Mouse (Mus musculus) frontal cortex, postnatal 25 days (tissue): ENCODE data around the gene Il6st.

Experiments
- DNase-seq, 2 experiments: peaks; one replicate each; pipeline ENCODE4 v3.0.0; 2022; ENCODE audit warnings: low spot score in 2 of 2

The Il6st gene

DNA sequence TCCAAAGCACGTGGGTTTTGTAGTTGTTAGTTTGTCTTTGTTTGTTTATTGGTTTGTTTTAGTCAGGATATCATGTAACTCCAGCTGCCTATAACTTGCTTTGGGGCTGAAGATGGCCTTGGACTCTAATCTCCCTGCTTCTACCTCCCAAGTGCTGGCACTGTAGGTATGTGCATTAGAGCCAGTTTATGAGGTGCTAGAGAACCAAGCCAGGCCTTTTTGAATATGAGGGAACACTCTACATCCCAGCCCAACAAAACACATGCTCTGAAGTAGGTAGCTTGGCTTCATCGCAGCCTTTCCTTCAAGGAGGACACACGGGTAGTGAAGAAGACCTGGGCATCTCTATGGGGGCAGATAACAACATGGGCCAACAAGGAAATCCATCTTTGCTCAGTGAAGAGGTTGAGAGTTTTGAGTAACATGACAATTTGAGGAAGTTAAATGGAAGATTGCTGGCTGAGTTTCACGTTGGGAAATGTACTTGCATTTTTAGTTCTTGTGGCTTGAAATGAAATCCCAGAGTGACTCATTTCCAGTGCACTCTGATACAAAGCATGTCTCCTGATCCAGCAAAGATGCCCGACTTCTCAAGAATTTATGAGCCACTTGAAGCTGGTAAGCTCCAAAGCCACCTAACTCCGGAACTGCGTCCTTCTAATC is 20.9 kb upstream of the Il6st start:
- no peak for DNase-seq

GRCm38 (mm10) chr13:112447108-112447665 is 16.7 kb upstream of the Il6st start:
- no peak for DNase-seq

GRCm38 (mm10) chr13:112450210-112450609 is 13.7 kb upstream of the Il6st start:
- DNase-seq = no peak

GRCm38 (mm10) chr13:112457366-112457765 is 6.5 kb upstream of the Il6st start:
- no peak for DNase-seq

- DNase-seq = no peak
Observed at GRCm38 (mm10) chr13:112458016-112458415, 5.9 kb upstream of the Il6st start.

GRCm38 (mm10) chr13:112458435-112459018 is 5.3 kb upstream of the Il6st start:
- DNase-seq = no peak

DNA sequence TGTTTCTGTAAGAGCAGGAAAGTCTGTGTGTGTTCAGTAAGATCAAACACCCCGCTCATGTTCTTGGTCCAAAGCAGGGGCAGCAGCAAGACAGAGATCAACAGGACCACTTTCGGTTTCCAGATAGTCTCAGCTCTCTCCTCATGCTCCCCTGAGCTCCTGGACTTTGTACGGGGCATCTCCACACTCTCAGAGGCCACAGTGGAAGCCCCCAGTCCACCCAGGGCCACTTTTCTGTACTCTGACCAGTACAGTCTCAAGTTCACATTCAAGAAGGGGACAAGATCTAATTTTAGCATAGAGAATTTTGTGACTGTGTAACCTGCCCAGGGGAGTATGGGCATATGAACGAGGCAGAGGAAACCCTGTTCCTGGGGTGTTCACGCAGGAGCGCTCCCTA is 3.9 kb upstream of the Il6st start:
- DNase-seq = no peak

- no peak for DNase-seq
Observed at GRCm38 (mm10) chr13:112462411-112462987, 1.4 kb upstream of the Il6st start.

GRCm38 (mm10) chr13:112463337-112463802 is 500 bp upstream of the Il6st start:
- DNase-seq = no peak

DNA sequence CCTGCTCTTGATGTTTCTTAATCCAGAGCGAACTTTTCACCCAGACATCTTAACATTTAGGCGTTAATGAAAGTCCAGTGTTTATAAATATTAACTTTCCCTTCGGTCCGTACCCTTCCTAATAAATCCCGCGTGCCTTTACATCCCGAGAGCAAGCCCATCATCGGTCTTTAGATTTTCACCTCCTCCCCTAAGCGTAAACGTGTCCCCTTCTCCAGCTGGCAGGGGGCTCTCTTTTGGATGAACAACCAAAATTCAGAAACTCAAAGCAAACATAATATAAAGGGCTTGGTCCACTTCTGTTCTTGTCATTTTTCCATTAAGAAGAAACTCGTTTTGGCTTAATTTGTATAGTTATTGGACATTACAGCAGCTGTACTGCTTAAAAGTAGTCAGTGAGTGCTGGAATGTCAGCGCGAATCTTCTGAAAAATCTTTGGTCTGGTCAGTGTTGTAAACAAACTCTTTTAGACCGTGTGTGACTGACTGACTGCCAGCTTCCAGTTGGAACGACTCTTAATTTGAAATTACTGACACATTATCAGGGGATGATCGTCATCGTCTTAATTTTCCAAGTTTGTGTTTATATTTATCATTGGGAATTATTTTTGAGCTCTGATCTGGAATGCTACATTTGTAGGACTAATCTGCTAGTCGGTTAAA is 887 bp downstream of the Il6st start:
- DNase-seq = no peak

DNA sequence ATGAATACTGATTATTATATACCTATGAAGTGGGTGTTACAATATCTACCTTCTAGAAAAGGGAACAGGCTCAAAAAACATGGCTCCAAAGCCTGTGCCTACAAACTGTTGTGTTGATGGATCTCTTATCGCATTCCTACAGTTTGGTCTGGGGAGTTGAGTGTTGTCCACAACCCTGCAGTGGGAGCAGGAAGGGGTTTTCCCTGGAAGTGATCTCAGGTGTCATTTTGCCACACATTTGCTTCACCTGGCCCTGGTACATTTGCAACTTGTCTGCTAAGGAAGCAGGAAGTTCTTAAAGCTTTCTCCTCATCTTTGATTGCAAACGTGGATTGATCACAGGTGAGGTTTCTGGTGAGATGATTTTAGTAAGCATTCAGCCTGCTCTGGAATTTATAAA is 1.7 kb downstream of the Il6st start:
- DNase-seq = no peak

DNA sequence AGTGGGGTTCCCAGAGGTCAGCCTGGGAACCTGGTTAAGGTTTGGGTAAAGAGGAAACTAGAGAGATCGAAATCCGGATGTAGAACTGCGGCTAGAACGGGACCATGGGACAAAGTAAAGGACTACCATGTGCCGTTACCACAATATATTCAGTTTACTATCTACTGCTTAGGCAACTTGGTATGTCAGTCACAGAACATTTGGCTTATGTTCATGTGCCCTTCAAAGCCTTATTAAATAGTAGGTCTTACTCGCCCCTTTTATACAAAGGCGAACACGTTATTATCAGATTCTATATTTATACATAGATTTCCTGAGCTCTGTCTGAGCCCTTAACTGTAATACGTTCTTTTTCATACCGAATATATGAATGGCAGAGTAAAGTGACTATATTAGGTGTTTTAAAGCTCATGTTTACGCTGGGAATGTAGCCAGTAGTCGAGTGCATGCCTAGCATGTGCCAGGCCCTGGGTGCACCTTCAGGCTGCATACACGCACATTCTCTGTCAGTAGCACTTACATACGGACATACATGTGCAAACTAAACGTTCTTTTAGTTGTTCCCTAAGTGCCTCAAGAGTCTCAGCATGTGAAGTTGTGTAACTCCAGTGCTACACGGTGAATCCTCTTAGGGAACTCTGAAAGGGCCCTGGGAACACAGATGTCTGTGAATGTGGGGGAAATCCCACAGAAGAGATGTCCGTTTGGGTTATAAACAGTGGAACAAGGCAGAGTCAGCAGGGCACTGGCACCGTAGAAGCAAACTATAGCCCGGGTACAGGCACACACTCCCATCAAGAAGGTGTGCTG is 2.5 kb downstream of the Il6st start:
- DNase-seq = no peak

GRCm38 (mm10) chr13:112466946-112467255 is 3.0 kb downstream of the Il6st start:
- DNase-seq = no peak

GRCm38 (mm10) chr13:112467384-112467783 is 3.5 kb downstream of the Il6st start:
- no peak for DNase-seq

DNA sequence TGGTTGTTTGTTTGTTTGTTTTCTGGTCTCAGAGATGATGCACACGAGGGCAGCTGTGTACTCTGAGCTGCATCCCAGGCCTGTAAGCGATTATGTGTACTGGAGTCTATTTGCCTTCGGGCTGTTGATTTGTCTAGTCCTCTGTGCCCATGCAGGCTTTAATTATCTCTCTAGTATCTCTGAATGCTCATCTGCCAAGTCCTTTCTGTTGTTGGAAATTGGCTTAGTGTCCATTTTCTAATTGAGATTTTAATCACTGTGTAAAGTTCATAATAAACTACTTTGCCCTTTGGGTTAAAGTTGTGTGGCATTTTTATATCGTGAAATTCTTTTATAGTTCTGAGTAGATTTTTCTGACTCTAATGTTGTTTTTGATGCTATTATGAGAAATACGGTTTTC is 5.6 kb downstream of the Il6st start:
- DNase-seq = no peak

GRCm38 (mm10) chr13:112471201-112471600 is 7.3 kb downstream of the Il6st start:
- DNase-seq = no peak

DNA sequence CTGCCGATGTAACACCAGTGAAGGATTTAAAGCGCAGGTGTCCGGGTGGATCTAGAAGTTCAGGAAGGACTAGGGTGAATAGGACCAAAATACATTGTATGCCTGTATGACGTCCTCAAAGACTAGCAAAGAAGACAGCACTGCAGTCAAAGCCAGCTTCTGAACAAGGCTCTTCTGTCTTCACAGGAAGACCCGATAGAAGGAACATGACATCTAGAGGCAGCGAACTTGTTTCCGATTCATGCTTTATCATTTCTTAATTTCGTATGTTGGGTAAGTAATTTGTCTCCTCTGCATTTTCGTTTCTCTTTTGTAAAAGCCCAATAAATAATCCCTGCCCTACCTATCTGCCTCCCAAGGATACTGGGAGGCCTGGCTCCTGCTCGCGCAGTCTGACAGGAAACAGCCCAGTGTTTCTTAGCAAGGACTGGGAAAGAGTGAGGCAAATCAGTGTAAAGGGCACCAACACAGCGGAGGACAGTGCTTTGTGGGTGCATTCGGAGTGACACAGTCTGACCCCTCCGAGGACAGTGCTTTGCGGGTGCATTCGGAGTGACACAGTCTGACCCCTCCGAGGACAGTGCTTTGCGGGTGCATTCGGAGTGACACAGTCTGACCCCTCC is 8.6 kb downstream of the Il6st start:
- no peak for DNase-seq

- no peak for DNase-seq
Observed at GRCm38 (mm10) chr13:112473757-112474755, 10.2 kb downstream of the Il6st start.

- DNase-seq = no peak
Observed at GRCm38 (mm10) chr13:112479032-112479431, 15.2 kb downstream of the Il6st start.

GRCm38 (mm10) chr13:112479926-112480325 is 16.1 kb downstream of the Il6st start:
- no peak for DNase-seq
